Mouse (Mus musculus): ENCODE results near the gene Plxnc1.

GRCm38 (mm10) chr10:94991564-94992097 is 47.0 kb upstream of the Plxnc1 start:
- TF ChIP-seq CTCF (conservative IDR thresholded peaks at IDR 0.05; ENCODE audit: low read length): peak; percentile 44
- no peak for TF ChIP-seq NANOG (IDR thresholded peaks at IDR 0.05; ENCODE audit: borderline replicate concordance, low read length)
- TF ChIP-seq POU5F1 (IDR thresholded peaks at IDR 0.05; ENCODE audit: borderline replicate concordance, low read length): no peak

Measured in E14TG2a.4 (cell line).